Mouse (Mus musculus): ENCODE results near the gene Manf.

DNA sequence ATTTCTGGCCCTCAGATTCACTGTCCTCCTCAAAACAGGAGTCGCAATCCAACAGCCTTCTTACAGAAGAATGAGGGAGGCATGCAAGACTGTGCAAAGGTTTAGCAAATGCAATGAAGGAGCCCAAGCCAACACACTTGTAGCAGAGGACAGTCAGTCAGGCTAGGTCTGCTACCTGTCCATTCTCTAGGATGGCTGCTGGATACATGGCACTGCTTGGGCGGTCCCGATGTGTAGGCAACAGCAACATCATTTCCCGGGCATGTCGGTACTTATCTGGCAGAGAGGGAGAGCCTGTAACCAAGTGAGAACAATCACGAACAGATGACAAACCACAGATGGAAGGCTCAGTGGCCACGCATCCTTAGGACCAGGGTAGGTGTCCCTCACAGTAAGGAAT, 9.8 kb upstream of the Manf start:
- TF ChIP-seq CTCF (IDR thresholded peaks at IDR 0.05; ENCODE audit: insufficient read depth, low read depth, low read length) = no peak
- TF ChIP-seq POLR2A (IDR thresholded peaks at IDR 0.05; ENCODE audit: insufficient read depth, low read depth, low read length) = no peak

All from olfactory bulb, adult 2 months (tissue).